Mouse (Mus musculus): ENCODE measurements at regions not wholly inside any gene's neighbourhood (a gene's known extent, or its start where the extent isn't known, plus 50 kb on each side); places are given as distances from the start of the nearest gene placed in this dataset.
"Not testable (repeated sequence)": the region's sequence is repeated elsewhere in the genome, so short reads cannot be mapped to it uniquely, and the experiment has no call there.

GRCm38 (mm10) chr11:16637679-16638078 lies 114.3 kb upstream of the Egfr start:
- ATAC-seq (ENCODE audit: poor library complexity, severe bottlenecking), result peak; percentile 98

GRCm38 (mm10) chr11:16638349-16638748 lies 113.7 kb upstream of the Egfr start:
- ATAC-seq (ENCODE audit: poor library complexity, severe bottlenecking), result peak; percentile 65

GRCm38 (mm10) chr11:16649599-16649998 lies 102.4 kb upstream of the Egfr start:
- no peak for ATAC-seq (ENCODE audit: poor library complexity, severe bottlenecking)

GRCm38 (mm10) chr11:16663806-16664205 lies 88.2 kb upstream of the Egfr start:
- no peak for ATAC-seq (ENCODE audit: poor library complexity, severe bottlenecking)

GRCm38 (mm10) chr11:16669453-16670251 lies 82.4 kb upstream of the Egfr start:
- peak; percentile 78 for ATAC-seq (ENCODE audit: poor library complexity, severe bottlenecking)

GRCm38 (mm10) chr11:16670282-16670681 lies 81.7 kb upstream of the Egfr start:
- ATAC-seq (ENCODE audit: poor library complexity, severe bottlenecking), result peak; percentile 87

GRCm38 (mm10) chr11:16675951-16676350 lies 76.1 kb upstream of the Egfr start:
- ATAC-seq (ENCODE audit: poor library complexity, severe bottlenecking), result not testable (repeated sequence)

- no peak for ATAC-seq (ENCODE audit: poor library complexity, severe bottlenecking)
Measured at GRCm38 (mm10) chr11:16683538-16683937, 68.5 kb upstream of the Egfr start.

- ATAC-seq (ENCODE audit: poor library complexity, severe bottlenecking), result no peak
Measured at GRCm38 (mm10) chr11:16695596-16695995, 56.4 kb upstream of the Egfr start.

GRCm38 (mm10) chr11:16696787-16697186 lies 55.2 kb upstream of the Egfr start:
- ATAC-seq (ENCODE audit: poor library complexity, severe bottlenecking), result peak; percentile 35; the same call in 1 of the 2 replicates

GRCm38 (mm10) chr11:16701826-16702225 lies 50.2 kb upstream of the Egfr start:
- ATAC-seq (ENCODE audit: poor library complexity, severe bottlenecking), result no peak
